Mouse (Mus musculus): ENCODE measurements around the gene Abcd3.
A peak's percentile ranks its signal among the peaks of the same experiment; 100 is the strongest.
"Not testable (repeated sequence)": the region's sequence is repeated elsewhere in the genome, so short reads cannot be mapped to it uniquely, and the experiment has no call there.

Gene Abcd3

GRCm38 (mm10) chr3:121815549-121816235 lies 590 bp upstream of the Abcd3 start:
- no peak for DNase-seq

- no peak for DNase-seq
Observed at GRCm38 (mm10) chr3:121814413-121814864, 663 bp downstream of the Abcd3 start.

DNA sequence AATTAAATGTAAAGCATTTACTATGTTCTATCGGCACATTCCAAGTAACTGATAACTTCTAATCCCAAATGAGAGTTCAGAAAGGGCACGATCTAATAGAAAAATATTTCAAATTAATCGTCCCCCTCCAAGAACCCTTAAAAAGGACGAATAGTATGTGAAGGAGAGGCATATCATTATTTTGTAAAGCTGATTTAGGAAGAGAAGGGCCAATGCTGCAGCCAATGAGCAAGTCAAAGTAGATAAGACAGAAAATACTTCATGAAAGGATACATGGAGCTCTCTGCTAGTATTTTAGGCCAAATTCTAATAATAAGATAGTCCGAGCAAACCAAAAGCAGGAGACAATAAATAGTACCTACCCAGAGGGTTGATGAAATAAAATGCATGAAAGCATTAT lies 1.3 kb downstream of the Abcd3 start:
- DNase-seq = no peak

DNA sequence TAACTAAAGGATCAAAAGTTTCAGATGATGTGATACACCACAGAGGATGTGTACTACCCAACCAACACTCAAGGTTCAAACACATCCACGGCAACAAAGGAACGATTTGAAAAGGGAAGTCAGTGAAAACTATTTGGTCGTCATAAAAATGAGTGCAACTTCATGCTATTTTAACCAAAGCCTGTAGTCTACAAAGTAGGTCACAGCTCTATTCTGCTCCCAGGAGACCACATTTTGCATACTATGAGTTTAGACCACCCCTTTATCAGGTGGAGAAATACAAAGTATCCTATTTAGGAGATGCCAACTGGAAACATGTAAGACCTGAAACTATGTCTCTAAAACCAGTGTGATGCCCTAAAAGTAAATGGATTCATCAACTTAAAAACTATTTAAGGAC lies 6.9 kb downstream of the Abcd3 start:
- DNase-seq = no peak

GRCm38 (mm10) chr3:121794214-121794613 lies 20.9 kb downstream of the Abcd3 start:
- DNase-seq = no peak

GRCm38 (mm10) chr3:121792246-121792645 lies 22.9 kb downstream of the Abcd3 start:
- no peak for DNase-seq

DNA sequence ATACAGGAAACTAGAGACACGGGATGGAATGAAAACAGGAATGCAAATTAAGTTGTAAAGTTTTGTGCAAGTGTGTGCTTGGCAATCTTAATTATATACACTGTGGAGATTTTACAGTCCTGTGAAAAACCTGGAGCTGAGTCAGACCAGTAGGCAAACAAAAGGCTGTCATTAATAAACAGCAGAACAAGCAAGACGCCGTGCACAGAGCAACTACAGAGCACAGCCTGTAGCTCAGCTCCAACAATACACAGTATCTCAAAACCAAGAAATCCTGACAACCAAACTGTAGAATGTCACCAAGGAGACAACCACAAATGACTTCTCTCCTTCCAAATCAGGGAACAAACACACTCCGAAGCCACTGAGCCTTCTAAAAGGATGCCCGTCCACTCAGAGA lies 24.7 kb downstream of the Abcd3 start:
- DNase-seq = no peak

DNA sequence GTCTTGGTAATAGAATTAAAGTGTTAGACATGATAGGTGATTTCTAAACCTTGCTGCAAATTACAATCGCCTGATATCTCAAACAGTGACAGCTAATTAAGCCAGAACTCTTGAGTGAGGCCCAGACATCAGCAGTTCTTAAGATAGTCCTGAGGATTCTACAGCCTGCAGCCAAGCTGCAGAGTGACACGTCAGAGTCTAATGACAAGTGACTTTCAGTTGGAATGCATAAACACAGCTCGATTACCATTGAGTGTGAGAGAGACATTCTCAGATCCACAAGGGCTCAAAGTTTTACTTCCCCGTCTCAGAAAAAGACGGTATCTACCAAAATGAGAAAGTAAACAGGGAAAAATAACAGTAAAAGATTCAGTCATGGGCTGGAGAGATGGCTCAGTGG lies 25.3 kb downstream of the Abcd3 start:
- DNase-seq = no peak

DNA sequence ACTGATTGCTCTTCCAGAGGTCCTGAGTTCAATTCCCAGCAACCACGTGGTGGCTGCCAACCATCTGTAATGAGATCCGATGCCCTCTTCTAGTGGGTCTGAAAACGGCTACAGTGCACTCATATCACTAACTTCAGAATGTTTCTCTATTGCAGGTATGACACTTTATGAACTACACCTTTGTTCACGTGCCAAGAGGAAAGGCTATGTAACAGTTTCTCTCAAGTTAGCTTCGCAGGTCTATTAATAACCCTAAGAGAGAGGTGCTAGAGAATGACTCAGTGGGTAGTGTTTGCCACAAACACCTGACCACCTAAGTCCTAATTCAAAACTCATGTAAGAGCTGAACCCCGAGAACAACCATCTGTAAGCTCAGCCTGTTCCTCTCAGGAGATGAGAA lies 32.1 kb downstream of the Abcd3 start:
- no peak for DNase-seq

DNA sequence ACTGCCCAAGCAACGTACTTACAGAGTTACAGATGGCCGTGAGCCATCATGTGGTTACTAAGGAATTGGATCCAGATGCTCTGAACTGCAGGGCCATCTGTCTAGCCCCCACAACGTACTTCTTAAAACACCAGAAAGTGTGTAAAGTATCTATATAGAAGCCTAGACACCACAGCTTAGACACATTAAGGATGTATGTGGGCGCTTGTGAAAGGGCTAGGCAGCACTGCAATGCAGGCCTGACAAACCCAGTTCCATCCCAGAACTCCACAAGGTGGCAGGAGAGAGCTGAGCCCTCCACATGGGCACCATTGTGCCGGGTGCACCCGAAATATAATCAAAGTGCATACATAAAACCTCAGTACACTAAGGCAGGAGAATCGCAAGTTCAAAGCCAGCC lies 37.2 kb downstream of the Abcd3 start:
- peak; percentile 64 for DNase-seq

DNA sequence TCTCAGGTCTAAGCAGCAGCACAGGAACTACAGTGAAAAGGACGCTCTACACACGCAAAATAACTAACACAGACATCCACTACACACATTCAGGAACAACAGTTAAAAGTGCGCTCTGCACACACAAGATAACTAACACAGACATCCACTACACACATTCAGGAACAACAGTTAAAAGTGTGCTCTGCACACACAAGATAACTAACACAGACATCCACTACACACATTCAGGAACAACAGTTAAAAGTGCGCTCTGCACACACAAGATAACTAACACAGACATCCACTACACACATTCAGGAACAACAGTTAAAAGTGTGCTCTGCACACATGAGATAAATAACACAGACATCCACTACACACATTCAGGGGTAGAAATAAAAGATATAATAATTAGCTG lies 41.8 kb downstream of the Abcd3 start:
- not testable (repeated sequence) for DNase-seq

GRCm38 (mm10) chr3:121768770-121769169 lies 46.3 kb downstream of the Abcd3 start:
- no peak for DNase-seq

DNA sequence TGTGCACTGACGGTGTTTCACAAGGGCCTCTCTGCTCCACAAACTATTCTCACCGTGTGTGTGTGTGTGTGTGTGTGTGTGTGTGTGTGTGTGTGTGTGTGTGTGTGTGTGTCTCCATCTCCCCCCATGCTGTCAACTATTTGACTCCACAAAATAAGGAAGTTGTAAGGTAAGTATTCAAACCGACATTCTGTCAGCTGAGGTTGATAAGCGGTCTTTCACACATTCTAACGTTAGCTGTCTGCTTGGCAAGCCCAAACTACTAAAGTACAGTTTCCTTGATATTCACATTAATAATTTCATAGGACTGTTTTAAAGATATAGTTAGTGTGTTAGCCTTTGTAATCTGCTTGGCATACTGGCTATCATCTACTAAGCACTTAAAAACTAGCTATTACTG lies 48.3 kb downstream of the Abcd3 start:
- DNase-seq = no peak

GRCm38 (mm10) chr3:121766048-121766447 lies 49.1 kb downstream of the Abcd3 start:
- DNase-seq = no peak

GRCm38 (mm10) chr3:121762056-121762852 lies 52.8 kb downstream of the Abcd3 start:
- no peak for DNase-seq

- DNase-seq = no peak
Observed at GRCm38 (mm10) chr3:121758373-121758772, 56.7 kb downstream of the Abcd3 start.

DNA sequence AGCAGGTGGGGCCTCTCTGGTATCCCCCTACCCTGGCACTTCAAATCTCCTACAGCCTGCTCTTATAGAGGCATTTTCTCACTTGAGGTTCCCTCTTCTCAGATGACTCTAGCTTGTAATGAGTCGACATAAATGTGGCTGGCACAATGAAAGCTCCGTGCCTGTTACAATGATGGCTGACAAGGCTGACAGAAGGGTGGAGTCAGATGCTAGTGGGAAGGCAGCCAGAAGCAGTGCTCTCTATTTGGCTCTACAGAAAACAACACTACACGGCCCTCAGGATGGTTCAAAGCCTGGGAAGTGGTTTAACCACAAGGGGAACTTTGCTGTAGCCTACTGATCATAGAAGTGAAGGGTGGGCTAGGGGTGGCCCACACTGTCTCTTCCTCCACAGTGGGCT lies 60.0 kb downstream of the Abcd3 start:
- DNase-seq = no peak

- DNase-seq = not testable (repeated sequence)
Observed at GRCm38 (mm10) chr3:121754319-121755090, 60.6 kb downstream of the Abcd3 start.

- not testable (repeated sequence) for DNase-seq
Observed at GRCm38 (mm10) chr3:121741186-121741848, 73.8 kb downstream of the Abcd3 start.

GRCm38 (mm10) chr3:121739489-121740213 lies 75.5 kb downstream of the Abcd3 start:
- DNase-seq = no peak

- DNase-seq = no peak
Observed at GRCm38 (mm10) chr3:121738742-121739342, 76.3 kb downstream of the Abcd3 start.

DNA sequence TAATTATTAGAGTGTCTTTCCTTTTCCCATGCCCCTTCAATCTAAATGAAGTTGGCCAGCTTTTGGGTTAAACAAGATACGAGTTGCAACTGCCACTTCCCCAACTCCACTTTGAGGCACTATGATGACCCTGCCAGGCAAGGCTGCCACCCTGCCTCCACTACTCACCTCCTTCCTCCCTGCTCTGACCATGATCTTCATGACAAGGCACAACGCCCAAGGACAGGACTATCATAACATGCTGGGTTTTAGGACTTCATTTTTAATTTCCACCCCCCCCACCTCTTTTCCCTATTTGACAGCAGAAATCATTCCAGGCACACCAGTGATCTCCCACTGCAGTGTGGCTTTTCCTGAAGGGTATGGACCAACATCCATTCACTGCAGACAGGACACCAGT lies 77.2 kb downstream of the Abcd3 start:
- DNase-seq = no peak
